Mouse (Mus musculus) thymus, postnatal 14 days (tissue): ENCODE results near the gene Ldlr.
A peak's percentile ranks its signal among the peaks of the same experiment; 100 is the strongest.
"Not testable (repeated sequence)": the region's sequence is repeated elsewhere in the genome, so short reads cannot be mapped to it uniquely, and the experiment has no call there.

Experiments used
- DNase-seq: peaks from one replicate; pipeline ENCODE4 v3.0.0; 2021

Gene Ldlr

DNA sequence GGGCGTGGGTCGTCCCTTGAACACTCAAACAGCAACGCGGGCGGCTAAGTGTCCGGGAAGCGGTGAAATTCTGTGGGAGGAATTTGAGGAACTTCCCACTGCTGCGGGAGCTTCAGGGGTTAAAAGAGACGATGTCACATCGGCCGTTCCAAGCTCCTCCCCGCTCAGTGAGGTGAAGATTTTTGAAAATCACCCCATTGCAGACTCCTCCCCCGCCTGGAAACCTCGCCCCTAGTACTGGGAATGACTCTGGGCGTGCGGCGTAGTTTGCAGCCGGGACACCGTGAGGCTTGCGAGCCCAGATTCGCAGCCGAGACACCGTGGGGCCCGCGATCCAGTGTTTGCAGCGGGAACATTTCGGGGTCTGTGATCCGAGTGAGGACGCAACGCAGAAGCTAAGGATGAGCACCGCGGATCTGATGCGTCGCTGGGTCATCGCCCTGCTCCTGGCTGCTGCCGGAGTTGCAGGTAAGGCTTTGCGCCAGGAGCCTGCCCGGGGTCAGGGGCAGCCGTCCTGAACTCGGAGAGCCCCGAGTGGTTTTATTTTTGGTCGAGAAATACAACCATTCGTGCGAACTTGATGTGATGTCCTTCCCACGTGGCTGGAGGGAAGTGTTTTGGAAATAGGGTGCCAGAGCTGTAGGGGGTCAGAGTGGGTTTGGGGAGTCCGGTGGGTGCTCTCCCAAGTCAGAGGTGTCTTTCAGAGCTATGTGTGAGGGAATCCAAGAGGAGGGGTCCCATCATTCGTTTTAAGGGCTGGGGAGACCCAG is at the start of gene Ldlr:
Gene Ldlr, plus strand, starts transcription at position 107 of the 770 bp plus-strand sequence.
- peak; percentile 64 for DNase-seq

- no peak for DNase-seq
Measured at GRCm38 (mm10) chr9:21677706-21678105, 45.6 kb upstream of the Ldlr start.

- DNase-seq = no peak
Measured at GRCm38 (mm10) chr9:21680448-21680847, 42.8 kb upstream of the Ldlr start.

- no peak for DNase-seq
Measured at GRCm38 (mm10) chr9:21682827-21683226, 40.5 kb upstream of the Ldlr start.

DNA sequence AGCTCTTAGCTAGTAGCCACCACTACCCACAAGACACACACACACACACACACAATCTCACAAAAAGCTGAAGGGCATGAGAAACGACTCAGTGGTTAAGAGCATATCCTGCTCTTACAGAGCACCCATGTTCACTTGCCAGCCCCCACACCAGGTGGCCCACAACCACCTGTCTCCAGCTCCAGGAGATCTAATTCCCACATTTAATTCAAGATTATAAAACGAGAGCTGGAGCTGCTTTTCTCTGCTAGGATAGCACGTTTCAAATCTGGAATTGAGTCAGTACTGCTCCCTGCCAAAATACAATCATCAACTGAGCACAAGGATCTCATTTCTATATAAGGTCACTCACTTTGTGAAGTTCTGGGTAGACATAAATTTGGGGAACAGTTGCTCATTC is 39.4 kb upstream of the Ldlr start:
- no peak for DNase-seq

DNA sequence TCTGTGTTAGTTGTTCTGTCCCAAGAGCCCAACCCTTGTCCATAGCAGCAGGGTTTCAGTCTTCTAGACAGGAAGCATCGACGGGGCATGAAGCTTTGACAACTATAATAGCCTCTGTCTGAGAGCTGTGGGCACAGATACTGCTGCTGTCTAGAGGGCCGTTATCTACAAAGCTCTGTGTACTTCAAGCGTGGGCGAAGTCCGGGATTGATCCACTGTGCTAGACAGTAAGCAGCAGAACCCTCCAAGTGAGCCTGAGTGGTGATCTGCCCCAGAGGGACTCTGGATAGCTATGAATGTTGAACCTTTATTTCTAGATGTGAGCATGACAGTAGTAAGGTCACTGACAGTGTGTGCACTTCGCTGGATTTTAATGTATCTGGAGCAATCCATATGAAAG is 34.7 kb upstream of the Ldlr start:
- no peak for DNase-seq

DNA sequence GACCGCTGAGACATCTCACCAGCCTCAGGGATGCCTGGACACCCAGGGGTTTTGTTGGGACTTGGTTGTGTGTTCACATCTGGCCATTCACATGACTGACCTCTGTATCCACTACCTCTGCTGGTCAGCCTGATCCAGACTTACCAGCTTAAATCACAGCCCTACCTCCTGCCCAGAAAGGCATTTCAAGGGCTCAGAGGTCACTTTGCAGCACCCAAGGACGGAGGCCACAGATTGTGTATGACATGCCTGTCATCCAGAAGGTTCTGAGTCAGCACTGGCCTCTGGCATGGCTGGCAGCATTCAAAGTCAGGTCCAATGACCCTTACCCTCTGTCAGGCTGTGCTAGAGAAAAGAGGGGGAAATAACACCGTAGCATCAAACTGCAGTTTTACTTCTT is 33.3 kb upstream of the Ldlr start:
- DNase-seq = no peak

DNA sequence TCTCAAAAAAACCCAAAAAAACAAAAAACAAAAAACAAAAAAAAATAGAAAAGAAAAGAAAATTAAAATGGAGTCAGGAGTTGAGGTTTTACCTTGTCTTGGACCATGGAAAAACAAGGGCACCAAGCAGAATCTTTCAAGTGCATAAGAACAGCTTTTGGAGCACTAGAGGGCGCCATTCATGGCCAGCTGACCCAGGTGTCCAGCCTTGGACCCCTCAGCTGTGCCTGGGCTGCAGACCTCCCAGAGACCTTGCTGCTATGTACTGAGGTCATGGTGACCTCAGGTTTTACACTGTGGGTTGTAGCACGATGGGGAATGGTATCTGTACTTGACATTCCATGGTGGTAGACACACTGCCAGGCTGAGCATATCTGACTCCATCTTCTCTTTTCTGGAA is 31.4 kb upstream of the Ldlr start:
- DNase-seq = peak; percentile 36

- no peak for DNase-seq
Measured at GRCm38 (mm10) chr9:21692491-21692890, 30.8 kb upstream of the Ldlr start.

DNA sequence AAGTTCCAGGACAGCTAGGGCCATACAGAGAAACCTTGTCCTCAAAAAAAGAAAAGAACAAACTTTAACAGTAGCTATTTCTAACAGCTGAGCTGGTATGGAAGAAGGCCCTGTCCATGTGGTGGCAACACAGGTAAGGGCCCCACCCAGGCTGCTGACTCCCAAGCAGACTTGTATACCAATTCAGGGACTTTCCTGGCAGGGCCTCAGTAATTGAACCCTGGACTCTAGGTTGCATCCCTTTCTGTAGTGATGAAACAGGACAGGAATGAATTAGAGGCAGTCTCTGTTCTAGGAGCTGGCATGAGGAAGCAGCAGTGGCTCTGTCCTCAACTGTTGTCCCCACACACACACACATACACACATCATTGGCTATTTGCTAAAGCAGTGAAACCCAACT is 29.2 kb upstream of the Ldlr start:
- DNase-seq = no peak

DNA sequence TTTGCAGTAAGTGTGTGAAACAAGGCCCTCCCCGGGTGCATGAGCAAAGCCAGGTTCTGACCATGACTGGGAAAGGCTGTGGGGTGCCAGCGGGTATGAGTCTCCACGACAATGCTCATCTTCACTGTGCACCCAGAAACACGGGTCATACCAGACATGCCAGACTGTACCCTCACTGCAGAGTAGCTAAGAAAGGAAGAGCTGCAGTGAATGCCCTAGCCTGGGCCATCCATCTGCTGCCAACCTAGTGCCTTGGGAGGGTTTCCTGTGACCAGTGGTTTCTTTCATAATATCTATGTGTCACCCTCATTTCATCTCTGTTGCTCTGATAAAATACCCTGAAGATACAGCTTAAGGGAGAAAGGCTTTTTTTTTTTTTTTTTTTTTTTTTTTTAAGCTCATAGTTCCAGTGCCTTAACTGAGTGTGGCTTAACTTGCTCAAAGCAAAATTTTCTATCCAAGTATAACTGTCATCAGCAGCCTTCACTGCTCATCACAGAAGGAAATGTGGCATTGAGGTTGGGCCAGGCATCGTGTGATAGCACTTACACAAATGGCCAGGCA is 28.0 kb upstream of the Ldlr start:
- no peak for DNase-seq

GRCm38 (mm10) chr9:21697121-21697520 is 26.2 kb upstream of the Ldlr start:
- DNase-seq = no peak

DNA sequence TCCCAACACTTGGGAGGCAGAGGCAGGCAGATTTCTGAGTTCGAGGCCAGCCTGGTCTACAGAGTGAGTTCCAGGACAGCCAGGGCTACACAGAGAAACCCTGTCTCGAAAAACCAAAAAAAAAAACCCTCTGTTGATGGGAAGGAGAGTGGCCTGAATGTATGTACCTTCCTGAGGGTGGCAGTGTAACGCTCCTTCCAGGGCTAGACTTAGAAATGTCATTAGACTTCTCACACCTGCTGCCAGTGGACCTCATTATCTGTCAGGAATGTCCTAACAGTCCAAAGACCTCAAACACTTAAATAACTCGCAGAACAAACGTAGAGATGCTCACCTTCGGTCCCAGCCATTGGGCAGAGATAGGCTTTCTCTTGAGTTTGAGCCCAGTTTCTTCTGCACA is 24.0 kb upstream of the Ldlr start:
- not testable (repeated sequence) for DNase-seq

DNA sequence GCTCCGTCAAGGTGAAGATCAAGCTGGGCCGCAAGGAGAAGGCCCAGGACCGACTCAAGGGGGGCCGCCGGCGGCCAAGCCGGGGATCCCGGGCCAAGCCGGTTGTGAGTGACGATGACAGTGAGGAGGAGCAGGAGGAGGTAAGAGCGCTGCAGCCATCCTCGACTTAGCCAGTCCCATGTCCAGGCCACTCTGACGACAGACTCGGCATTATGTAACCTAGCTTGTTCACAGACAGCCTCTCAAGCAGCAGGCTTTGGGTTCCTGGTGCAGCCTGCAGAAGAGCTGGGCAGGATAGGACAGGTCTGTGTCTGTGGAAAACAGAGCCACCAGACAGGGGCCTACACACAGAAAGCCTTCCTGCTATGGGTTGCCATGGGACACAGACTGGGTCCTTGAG is 22.2 kb upstream of the Ldlr start:
- DNase-seq = no peak

GRCm38 (mm10) chr9:21703494-21703893 is 19.8 kb upstream of the Ldlr start:
- no peak for DNase-seq

- no peak for DNase-seq
Measured at GRCm38 (mm10) chr9:21706085-21706484, 17.2 kb upstream of the Ldlr start.

GRCm38 (mm10) chr9:21706586-21707265 is 16.6 kb upstream of the Ldlr start:
- DNase-seq = no peak

GRCm38 (mm10) chr9:21709340-21709739 is 13.9 kb upstream of the Ldlr start:
- DNase-seq = no peak

DNA sequence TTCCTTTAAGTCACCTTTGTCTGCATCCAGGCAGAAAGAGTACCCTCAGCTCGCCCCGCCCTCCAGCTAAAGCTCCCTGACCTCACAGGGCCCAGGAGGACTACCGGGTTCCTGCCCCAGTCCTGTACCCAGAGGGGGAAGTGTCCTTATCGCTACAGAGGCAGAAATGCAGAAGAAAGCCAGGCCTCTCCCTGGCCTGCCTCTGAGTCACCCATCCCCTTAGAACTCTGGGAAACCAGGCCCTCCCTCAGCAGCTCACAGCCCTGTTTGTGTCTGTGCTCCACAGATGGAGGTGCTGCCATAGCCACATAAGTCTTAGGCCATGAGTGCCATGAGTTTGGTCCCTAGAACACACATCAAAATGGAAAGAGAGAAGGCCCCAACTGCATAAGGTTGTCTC is 8.0 kb upstream of the Ldlr start:
- DNase-seq = no peak

DNA sequence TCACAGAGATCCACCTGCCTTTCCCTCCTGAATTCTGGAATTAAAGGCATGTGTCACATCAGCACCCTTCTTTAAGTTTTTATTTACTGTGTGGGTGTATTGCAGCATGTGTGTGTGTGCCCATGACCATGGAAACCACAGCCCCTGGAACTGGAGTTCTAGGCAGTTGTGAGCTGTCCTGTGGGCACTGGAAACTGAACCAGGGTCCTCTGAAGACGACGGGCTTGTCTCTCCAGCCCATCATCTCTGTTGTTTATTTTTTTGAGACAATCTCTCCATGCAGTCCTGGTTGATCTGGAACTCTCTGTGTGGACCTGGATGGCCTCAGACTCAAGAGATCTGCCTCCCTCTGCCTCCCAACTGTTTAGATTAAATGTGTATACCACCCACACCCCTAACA is 6.3 kb upstream of the Ldlr start:
- DNase-seq = no peak

DNA sequence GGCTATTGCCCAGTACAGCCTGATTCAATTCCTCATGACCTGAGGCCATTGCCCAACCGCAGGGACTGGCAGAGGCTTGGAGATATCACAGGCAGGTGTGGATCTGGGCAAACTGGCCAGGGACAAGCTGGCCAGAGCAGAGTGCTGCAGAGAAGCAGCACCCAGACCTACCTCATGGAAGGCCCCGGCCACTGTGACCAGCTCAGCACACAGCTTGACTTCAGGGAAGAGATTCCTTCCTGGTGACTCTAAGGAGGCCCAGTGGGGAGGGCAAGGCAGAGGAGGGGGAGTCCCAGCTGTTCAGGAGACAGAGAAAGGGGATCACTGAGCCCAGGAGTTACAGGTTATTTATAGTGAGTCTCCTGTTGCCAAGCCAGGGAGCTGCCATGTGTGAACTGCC is 2.2 kb upstream of the Ldlr start:
- DNase-seq = no peak

DNA sequence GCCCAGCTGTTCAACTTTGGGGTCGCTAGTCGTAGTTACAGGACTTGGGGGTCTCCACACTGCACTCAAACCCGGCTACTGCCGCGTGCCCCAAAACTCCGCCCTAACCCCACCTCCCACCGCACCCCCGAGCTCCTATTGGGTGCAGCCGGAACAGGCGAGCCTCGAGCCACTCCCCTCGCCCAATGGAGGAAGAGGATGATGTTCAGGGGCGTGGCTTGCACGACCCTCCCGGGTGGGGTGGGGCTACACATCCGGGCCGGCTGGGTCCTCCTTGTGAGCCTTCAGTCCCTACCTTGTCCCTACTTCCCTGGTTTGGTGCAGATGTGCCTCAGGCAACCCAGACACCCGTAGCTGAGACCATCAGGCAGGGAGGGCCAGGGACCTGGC is 859 bp downstream of the Ldlr start:
- peak; percentile 97 for DNase-seq

- no peak for DNase-seq
Measured at GRCm38 (mm10) chr9:21725224-21726121, 2.2 kb downstream of the Ldlr start.
